21 mouse cellular contexts compared by ENCODE assay signal in genomic region chr4:135420961-135421360, GRCm38 (mm10). TPM values are rescaled to one million over a fixed set of nuclear protein-coding genes. Genes with fewer than 3 reads are reported as not detected.
DNase-seq lines count a peak whose midpoint lies in the region; ATAC-seq and TF ChIP-seq lines count a peak whose summit lies in the region.
"Had no signal": no experiment of that assay in that cellular context is flagged by ENCODE, and none has a peak within 500 bp of the region (broad histone marks: within the 10 kb centered on the region; RNA-seq: fewer than 3 reads in every experiment).

No protein-coding gene starts in this region.

- ATAC-seq in CD4-positive, CD25-positive, alpha-beta regulatory T cell, adult 4 months = no peak
- ATAC-seq: forebrain, embryonic 14.5 days; intestine, embryonic 16.5 days had no signal

- no peak for TF ChIP-seq CTCF in E14TG2a.4 (conservative IDR thresholded peaks at IDR 0.05; ENCODE audit: low read length)

- H3K9me3 ChIP-seq in E14TG2a.4 (ENCODE audit: low read length) = no peaks in the 10 kb centered on the region
- H3K9me3 ChIP-seq: embryonic facial prominence, embryonic 15.5 days; forebrain, embryonic 10.5 days; heart, embryonic 13.5 days; hindbrain, embryonic 15.5 days had no signal

- H3K4me3 ChIP-seq in E14TG2a.4 (replicated peaks; ENCODE audit: low read length) = peak overlapping the region; percentile 81
- H3K4me3 ChIP-seq: embryonic facial prominence, embryonic 15.5 days; erythroblast, embryonic 14.5 days; forebrain, embryonic 10.5 days; heart, embryonic 13.5 days; hindbrain, embryonic 15.5 days had no signal

- peaks cover 76% of the 10 kb centered on the region for H3K4me1 ChIP-seq in E14TG2a.4 (replicated peaks; ENCODE audit: low read depth, low read length)
- H3K4me1 ChIP-seq: embryonic facial prominence, embryonic 15.5 days; forebrain, embryonic 10.5 days; heart, embryonic 13.5 days; hindbrain, embryonic 15.5 days had no signal

- peaks cover 77% of the 10 kb centered on the region for H3K36me3 ChIP-seq in E14TG2a.4 (ENCODE audit: insufficient read depth, low read length)

- no peaks in the 10 kb centered on the region for H3K27me3 ChIP-seq in E14TG2a.4 (ENCODE audit: insufficient read depth, low read length)
- H3K27me3 ChIP-seq: embryonic facial prominence, embryonic 15.5 days; heart, embryonic 13.5 days; hindbrain, embryonic 15.5 days had no signal

- peak; percentile 48 for DNase-seq in brain, adult 2 months (ENCODE audit: low read depth, low spot score)
- DNase-seq in cerebellum, adult 9-10 months = peak; percentile 62
- DNase-seq in cerebellum, postnatal 25 days = peak; percentile 59 to 78
- no peak for DNase-seq in Muller cell, postnatal 12 days (ENCODE audit: inconsistent ontology term)
- DNase-seq in retina, embryonic 14.5 days (ENCODE audit: low spot score) = no peak
- DNase-seq: adrenal gland, adult 2 months; adrenal gland, postnatal 25 days; embryo, embryonic 11 days; gastrocnemius, postnatal 14 days; heart, postnatal 36 days; kidney, adult 2 months had no signal

RNA-seq across cellular contexts. Expression of gene Rcan3, which starts 12.7 kb away (rescaled TPM):
- 10 to 100 TPM; 15.0 to 16.0 TPM for polyA plus RNA-seq in CD4-positive, CD25-positive, alpha-beta regulatory T cell, adult 4 months (2017; shearing (Covaris generic))

RNA-seq across cellular contexts. Expression of gene Ncmap, which starts 22.9 kb away (rescaled TPM):
- polyA plus RNA-seq in CD4-positive, CD25-positive, alpha-beta regulatory T cell, adult 4 months (2017; shearing (Covaris generic)) = 10 to 100 TPM; 68.5 to 95.2 TPM
- polyA plus RNA-seq: erythroblast, embryonic 14.5 days; hindbrain, embryonic 11.5 days had no signal

Comparison
In these comparisons a context has a peak if more than half of its experiments do, and no peak if none do; other contexts are left out.
1. DNase-seq: peak in brain, adult 2 months (single experiment), cerebellum, adult 9-10 months (single experiment) and cerebellum, postnatal 25 days (2 of 2); none in Muller cell, postnatal 12 days (single experiment) and retina, embryonic 14.5 days (single experiment).